Mouse (Mus musculus): ENCODE data around the gene Dqx1. TPM values are rescaled to one million over a fixed set of nuclear protein-coding genes. Genes with fewer than 3 reads are reported as not detected.
A peak's percentile ranks its signal among the peaks of the same experiment; 100 is the strongest.

Dqx1 gene
- polyA plus RNA-seq, 1 experiment from 2014 or later: 1.3 TPM

DNA sequence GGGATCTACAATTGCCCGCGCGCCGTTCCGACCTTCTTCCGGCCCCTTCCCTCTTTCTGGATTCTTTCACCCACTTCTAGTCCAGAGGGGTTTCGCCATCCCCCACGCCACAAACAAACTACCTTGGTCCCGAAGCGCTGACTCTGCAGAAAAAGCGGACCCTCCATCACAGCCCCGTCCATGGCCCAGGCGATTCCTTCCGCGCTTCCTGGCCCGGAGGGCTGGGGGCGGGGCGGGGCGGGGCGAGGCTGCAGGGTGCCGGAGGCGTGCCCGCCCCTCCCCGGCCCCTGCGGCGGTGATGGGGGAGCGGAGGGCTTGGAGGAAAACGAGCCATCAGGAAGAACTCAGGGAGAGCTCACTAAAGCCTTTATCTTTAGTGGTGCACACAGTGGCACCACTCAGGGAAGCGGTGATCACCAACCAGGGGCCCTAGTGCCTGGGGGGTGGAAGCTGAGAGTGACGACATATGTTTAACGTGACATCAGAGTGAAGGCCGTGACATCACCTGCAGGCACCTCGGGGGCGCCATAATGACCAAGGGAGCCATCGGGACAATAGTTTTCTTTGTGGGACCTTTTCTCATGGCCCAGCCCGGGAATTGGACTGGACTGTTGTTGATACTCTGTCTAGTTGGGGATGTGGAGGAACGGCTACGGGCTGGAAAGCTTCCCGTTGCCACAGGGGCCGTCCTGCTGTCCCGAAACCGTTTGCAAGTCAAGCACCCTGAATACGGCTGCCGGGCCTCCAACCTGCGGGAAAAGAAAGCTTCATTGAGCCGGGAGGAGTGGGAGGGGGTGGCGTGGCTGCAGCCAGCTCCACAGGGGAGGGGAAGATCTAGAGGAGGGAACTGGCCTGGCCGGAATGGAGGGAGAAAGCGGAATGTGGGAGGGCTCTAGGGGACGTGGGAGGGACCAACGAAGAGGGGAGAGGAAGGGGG, 24.1 kb upstream of the Dqx1 start, which contains the start of the genes Dok1 and Loxl3:
Dok1 (minus strand) TSS at position 223 of the 937 bp plus-strand sequence.
Loxl3 (plus strand) TSS at position 925 of the 937 bp plus-strand sequence.
- Histone ChIP-seq H3K4me2 (peak within 1 kb of the TSS; percentile 88), H3K9me3 (no peaks in the 10 kb centered on the region), H3K27me3 (peaks cover 48% of the 10 kb centered on the region), H3K9ac (peak within 1 kb of the TSS; percentile 73), H3K36me3 (no peaks in the 10 kb centered on the region), H3K4me1 (peaks cover 68% of the 10 kb centered on the region), H3K27ac (peak within 1 kb of the TSS; percentile 75), H3K4me3 (peak within 1 kb of the TSS; percentile 59)
- peak; percentile 56 for ATAC-seq (ENCODE audit: insufficient number of reproducible peaks, insufficient read depth, low FRiP score, low TSS enrichment, low read depth)
- WGBS: under 1% methylated on average over 51 of the region's 51 CpGs

DNA sequence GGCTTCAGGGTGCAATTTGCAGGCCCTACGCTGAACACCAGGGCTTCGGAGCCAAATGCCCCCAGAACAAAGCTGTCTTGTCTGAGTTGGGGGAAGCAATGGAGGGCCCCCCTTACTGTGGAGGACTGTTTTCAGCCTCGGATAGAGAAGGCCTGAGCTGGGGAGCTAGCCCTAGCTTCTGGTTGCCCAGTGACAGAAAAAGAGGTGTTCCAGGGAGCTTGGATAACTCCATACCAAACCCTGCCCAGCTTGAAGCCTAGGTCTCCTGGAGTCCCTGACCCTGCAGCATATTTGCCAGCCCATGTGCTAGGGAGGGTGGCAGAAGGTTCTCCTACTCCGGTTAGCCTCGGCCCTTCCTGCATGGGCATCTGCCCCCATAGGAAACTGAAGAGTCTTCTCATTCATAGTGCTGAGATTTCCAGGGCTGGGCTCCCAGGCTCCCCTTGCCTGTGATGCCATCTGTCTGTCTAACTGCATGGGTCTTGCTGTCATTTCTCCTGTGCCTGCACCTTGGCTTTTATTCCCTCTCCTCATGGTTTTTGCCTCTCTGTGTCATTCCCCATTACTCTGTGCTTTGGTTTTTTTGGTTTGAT, 23.1 kb upstream of the Dqx1 start:
- H3K27me3 ChIP-seq: peaks cover 39% of the 10 kb centered on the region
- ATAC-seq (ENCODE audit: insufficient number of reproducible peaks, insufficient read depth, low FRiP score, low TSS enrichment, low read depth): no peak
- no peaks in the 10 kb centered on the region for H3K36me3 ChIP-seq
- H3K9me3 ChIP-seq: no peaks in the 10 kb centered on the region
- peak overlapping the region; percentile 88 for H3K4me2 ChIP-seq
- H3K4me1 ChIP-seq: peaks cover 63% of the 10 kb centered on the region
- H3K4me3 ChIP-seq: peak overlapping the region; percentile 59
- peak overlapping the region; percentile 75 for H3K27ac ChIP-seq
- peak overlapping the region; percentile 73 for H3K9ac ChIP-seq
- WGBS: 15% methylated on average over 5 of the region's 5 CpGs

DNA sequence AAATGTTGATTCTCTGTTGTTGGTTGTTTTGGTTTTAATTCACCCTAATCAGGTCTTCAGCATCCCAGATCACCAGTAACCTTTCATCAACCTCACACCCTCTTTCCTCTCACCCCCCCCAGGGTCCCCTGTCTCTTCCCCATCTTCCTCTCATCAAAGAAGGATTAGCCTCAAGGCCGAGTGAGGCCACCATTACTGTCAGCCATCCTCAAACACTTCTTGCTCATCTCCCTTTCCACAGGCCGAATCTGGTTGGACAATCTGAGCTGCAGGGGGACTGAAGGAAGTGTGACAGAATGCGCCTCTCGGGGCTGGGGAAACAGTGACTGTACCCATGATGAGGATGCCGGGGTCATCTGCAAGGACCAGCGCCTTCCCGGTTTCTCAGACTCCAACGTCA, 20.5 kb upstream of the Dqx1 start:
- no peak overlapping the region for H3K9ac ChIP-seq
- H3K9me3 ChIP-seq: no peaks in the 10 kb centered on the region
- H3K4me1 ChIP-seq: peaks cover 42% of the 10 kb centered on the region
- no peak overlapping the region for H3K4me3 ChIP-seq
- H3K36me3 ChIP-seq: no peaks in the 10 kb centered on the region
- no peak overlapping the region for H3K27ac ChIP-seq
- 75% methylated on average over 8 of the region's 8 CpGs for whole genome bisulfite sequencing
- no peak overlapping the region for H3K4me2 ChIP-seq
- peaks cover 13% of the 10 kb centered on the region for H3K27me3 ChIP-seq
- ATAC-seq (ENCODE audit: insufficient number of reproducible peaks, insufficient read depth, low FRiP score, low TSS enrichment, low read depth): no peak

DNA sequence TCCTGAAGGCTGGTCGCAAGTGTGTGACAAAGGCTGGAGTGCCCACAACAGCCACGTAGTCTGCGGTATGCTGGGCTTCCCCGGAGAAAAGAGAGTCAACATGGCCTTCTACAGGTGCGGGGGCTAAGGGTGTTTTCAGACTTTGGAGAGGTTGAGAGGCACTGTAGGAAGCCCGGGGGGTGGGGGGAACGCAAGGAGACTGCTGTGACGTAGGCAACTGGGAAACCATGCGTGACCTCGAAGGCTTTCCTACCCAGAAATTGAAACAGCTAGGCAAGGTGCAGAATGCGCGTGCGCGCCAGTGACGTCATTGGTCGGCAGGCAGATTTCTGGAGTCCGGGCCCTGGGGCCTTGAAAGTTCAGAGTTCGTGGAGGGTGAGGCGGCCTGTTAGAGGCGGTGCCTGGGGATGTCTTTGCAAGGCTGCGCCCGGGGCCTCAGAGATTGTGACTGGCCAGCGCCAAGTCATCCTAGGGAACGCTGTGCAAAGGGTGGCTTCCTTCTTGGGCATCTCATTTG, 19.1 kb upstream of the Dqx1 start:
- peak overlapping the region; percentile 57 for H3K9ac ChIP-seq
- WGBS: 11% methylated on average over 24 of the region's 24 CpGs
- no peaks in the 10 kb centered on the region for H3K36me3 ChIP-seq
- H3K4me1 ChIP-seq: peaks cover 31% of the 10 kb centered on the region
- H3K4me2 ChIP-seq: peak overlapping the region; percentile 62
- peaks cover 4% of the 10 kb centered on the region; the same call in 1 of the 2 replicates for H3K27me3 ChIP-seq
- no peak overlapping the region for H3K27ac ChIP-seq
- ATAC-seq (ENCODE audit: insufficient number of reproducible peaks, insufficient read depth, low FRiP score, low TSS enrichment, low read depth): 0 out of 2 replicates have a peak, but pooled peaks have one; percentile 32
- H3K4me3 ChIP-seq: peak overlapping the region; percentile 33
- H3K9me3 ChIP-seq: no peaks in the 10 kb centered on the region

DNA sequence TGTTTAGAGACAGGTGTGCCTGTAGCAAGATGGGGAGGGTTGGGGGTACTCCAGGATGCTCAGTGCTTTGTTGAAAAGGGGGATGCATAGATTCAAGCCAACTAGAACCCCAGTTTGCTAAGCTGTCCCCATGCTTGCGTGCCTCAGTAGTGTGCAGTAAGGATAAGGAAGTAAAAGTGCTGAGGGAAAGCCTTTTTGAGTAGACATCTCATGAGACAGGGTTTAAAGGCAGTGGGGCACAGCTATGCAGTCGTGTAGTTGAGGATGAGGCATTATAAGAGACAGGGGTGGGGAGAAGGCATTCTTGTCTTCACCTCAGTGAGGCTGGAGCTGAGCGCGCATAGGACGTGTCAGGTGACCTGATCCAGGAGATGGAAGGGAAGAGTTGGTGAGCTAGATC, 17.0 kb upstream of the Dqx1 start:
- Histone ChIP-seq H3K9me3 (no peaks in the 10 kb centered on the region), H3K27ac (no peak overlapping the region), H3K4me2 (no peak overlapping the region), H3K4me1 (peaks cover 11% of the 10 kb centered on the region), H3K36me3 (no peaks in the 10 kb centered on the region), H3K27me3 (no peaks in the 10 kb centered on the region; the same call in 1 of the 2 replicates), H3K4me3 (no peak overlapping the region), H3K9ac (no peak overlapping the region)
- ATAC-seq (ENCODE audit: insufficient number of reproducible peaks, insufficient read depth, low FRiP score, low TSS enrichment, low read depth): no peak
- 82% methylated on average over 5 of the region's 5 CpGs for WGBS

DNA sequence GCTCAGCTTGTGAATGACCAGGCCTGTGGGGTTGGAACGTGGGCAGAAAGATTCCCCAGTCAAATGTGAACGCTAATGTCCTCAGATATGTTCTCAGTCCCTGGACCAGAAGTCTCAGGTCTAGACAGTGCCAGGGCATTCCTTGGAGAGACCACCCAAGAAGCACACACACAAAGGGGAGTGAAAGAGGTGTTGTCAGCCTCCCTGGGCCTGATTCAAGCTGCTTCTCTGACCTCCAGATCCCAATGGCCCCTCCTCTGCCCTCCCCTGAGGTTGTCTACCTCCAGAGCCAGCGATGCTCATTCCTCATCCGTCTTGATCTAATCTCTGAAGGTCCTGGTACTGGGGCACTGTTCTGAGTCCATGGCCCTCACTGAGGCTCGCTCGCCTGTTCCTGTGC, 14.1 kb upstream of the Dqx1 start:
- no peaks in the 10 kb centered on the region for H3K36me3 ChIP-seq
- no peaks in the 10 kb centered on the region for H3K9me3 ChIP-seq
- ATAC-seq (ENCODE audit: insufficient number of reproducible peaks, insufficient read depth, low FRiP score, low TSS enrichment, low read depth): no peak
- peaks cover 3% of the 10 kb centered on the region for H3K4me1 ChIP-seq
- H3K4me3 ChIP-seq: no peak overlapping the region
- no peak overlapping the region for H3K9ac ChIP-seq
- H3K4me2 ChIP-seq: no peak overlapping the region
- no peaks in the 10 kb centered on the region for H3K27me3 ChIP-seq
- 75% methylated on average over 6 of the region's 6 CpGs for WGBS
- no peak overlapping the region for H3K27ac ChIP-seq

DNA sequence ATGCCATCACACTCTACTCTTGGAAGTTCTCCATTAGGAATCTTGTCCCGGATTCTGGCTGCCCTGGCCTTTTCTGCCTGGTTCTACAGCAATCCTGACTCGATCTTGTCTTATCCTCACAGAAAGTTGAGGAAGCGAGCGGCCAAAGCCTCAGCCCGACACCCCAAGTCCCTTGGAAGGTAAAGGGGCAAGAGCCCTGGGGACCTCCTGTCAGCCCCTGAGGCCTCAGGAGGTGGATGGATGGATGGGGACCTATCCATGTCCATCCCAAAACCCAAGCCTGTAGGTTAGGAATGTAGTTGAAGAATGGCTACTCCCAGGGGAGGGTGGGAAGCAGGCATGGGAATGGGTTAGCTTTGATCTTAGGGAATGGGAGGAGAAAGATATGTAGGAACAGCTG, 13.7 kb upstream of the Dqx1 start:
- 95% methylated on average over 5 of the region's 5 CpGs for WGBS
- H3K4me1 ChIP-seq: no peaks in the 10 kb centered on the region
- ATAC-seq (ENCODE audit: insufficient number of reproducible peaks, insufficient read depth, low FRiP score, low TSS enrichment, low read depth): no peak
- no peak overlapping the region for H3K4me3 ChIP-seq
- no peaks in the 10 kb centered on the region for H3K9me3 ChIP-seq
- no peak overlapping the region for H3K27ac ChIP-seq
- H3K9ac ChIP-seq: no peak overlapping the region
- no peaks in the 10 kb centered on the region for H3K36me3 ChIP-seq
- no peaks in the 10 kb centered on the region for H3K27me3 ChIP-seq
- no peak overlapping the region for H3K4me2 ChIP-seq

DNA sequence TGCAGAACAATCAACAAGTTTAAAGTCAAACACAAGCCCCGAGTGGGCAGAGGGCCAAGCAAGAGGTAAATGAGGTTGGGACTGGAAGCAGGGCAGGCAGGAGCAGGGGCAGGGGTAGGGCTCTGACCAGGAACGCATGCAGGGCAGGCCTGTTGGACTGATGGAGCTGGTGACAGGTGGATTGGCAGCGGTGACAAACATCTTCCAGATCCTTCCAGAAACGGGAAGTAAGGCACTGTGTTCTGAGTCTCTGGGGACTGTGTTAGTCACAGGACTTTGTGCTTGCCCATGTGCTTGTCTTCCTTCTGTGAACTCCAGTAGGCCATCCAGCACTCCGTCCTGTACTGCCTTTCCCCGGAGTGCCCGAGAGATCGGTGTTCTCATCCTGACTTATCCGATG, 12.9 kb upstream of the Dqx1 start:
- H3K4me3 ChIP-seq: no peak overlapping the region
- no peak overlapping the region for H3K27ac ChIP-seq
- no peaks in the 10 kb centered on the region for H3K27me3 ChIP-seq
- ATAC-seq (ENCODE audit: insufficient number of reproducible peaks, insufficient read depth, low FRiP score, low TSS enrichment, low read depth): no peak
- H3K4me2 ChIP-seq: no peak overlapping the region
- H3K9ac ChIP-seq: no peak overlapping the region
- no peaks in the 10 kb centered on the region for H3K4me1 ChIP-seq
- H3K9me3 ChIP-seq: no peaks in the 10 kb centered on the region
- H3K36me3 ChIP-seq: 0 out of 2 replicates have a peak, but pooled peaks cover under 1% of the 10 kb centered on the region
- 77% methylated on average over 9 of the region's 9 CpGs for WGBS

DNA sequence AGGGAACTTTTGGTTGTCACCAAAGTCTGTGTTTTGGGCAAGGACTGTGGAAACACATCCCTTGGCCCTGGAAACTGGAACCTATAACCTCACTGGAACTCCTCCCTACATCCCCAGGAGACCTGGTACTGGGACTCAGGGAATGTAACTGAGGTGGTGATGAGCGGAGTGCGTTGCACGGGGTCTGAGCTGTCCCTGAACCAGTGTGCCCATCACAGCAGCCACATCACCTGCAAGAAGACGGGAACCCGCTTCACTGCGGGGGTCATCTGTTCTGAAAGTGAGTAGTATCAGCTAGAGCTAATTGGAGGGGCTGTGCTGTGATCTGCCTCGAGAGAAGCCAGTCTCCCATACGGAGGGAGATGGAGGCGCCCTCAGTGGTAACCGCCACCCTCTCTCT, 8.3 kb upstream of the Dqx1 start:
- 69% methylated on average over 10 of the region's 10 CpGs for WGBS
- no peak overlapping the region for H3K27ac ChIP-seq
- H3K4me2 ChIP-seq: no peak overlapping the region
- no peaks in the 10 kb centered on the region for H3K27me3 ChIP-seq
- H3K9me3 ChIP-seq: no peaks in the 10 kb centered on the region
- H3K36me3 ChIP-seq: peaks cover 19% of the 10 kb centered on the region
- H3K9ac ChIP-seq: no peak overlapping the region
- H3K4me3 ChIP-seq: no peak overlapping the region
- ATAC-seq (ENCODE audit: insufficient number of reproducible peaks, insufficient read depth, low FRiP score, low TSS enrichment, low read depth): no peak
- H3K4me1 ChIP-seq: peaks cover 12% of the 10 kb centered on the region

DNA sequence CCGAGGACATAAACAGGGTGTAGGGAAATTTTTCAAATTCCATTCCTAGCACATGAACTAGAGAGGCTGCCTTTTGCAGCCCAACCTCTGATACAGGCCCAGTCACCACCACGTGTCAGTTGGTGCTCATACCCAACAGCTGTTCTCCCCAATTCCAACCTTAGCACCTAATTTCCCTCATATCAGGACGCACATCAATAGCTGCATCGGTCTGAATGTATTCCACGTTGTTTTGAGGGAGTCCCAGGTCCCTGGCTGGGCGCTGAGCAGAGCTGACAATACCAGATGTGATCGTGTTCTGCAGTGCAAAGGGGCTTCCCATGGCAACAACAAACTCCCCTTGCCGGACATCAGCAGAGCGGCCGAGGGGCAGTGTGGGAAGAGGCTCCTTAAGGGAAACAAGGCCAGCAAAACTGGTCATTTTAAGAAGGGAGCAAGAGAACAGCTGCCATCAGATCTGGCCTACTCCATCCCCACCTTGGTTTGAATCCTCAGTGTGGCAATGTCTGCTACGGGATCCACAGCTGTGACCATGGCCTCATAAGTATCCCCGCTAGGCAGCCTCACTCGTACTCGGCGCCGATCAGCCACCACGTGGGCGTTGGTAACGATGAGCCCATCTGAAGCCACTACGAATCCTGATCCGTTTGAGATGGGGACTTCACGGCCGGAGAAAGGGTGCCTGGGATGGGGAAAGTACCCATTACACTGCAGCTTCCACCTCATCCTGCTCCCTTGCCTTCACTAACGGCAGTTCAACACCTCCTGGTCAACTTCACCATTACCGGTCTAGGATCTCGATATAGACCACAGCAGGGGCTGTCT, 4.3 kb upstream of the Dqx1 start:
- Histone ChIP-seq H3K4me2 (peak overlapping the region; percentile 88), H3K4me1 (peaks cover 26% of the 10 kb centered on the region), H3K9me3 (no peaks in the 10 kb centered on the region), H3K36me3 (peaks cover 38% of the 10 kb centered on the region), H3K27ac (peak overlapping the region; percentile 92), H3K27me3 (no peaks in the 10 kb centered on the region), H3K9ac (peak overlapping the region; percentile 96), H3K4me3 (peak overlapping the region; percentile 99)
- WGBS: 1% methylated on average over 26 of the region's 26 CpGs
- ATAC-seq (ENCODE audit: insufficient number of reproducible peaks, insufficient read depth, low FRiP score, low TSS enrichment, low read depth): no peak

Measured in embryonic facial prominence, embryonic 13.5 days (tissue).